9 mouse cellular contexts compared by ENCODE assay signal in genomic region chr6:91139846-91140245, GRCm38 (mm10). TPM values are rescaled to one million over a fixed set of nuclear protein-coding genes. Genes with fewer than 3 reads are reported as not detected.
DNase-seq lines count a peak whose midpoint lies in the region; ATAC-seq lines count a peak whose summit lies in the region.
"Had no signal": no experiment of that assay in that cellular context is flagged by ENCODE, and none has a peak within 500 bp of the region (broad histone marks: within the 10 kb centered on the region; RNA-seq: fewer than 3 reads in every experiment).

No protein-coding gene starts in this region.

- intact Hi-C loops in left cerebral cortex, postnatal 10 days (cut with DNase I) = loop anchor here (5.0 to 10.0 kb wide), 3 partner anchors 78 to 405 kb away; no protein-coding TSS in a partner anchor

- no peaks in the 10 kb centered on the region for H3K4me1 ChIP-seq in midbrain, embryonic 11.5 days (ENCODE audit: control insufficient read depth, insufficient read depth, low read length)
- H3K4me1 ChIP-seq in midbrain, embryonic 15.5 days = no peaks in the 10 kb centered on the region
- 0 out of 2 replicates have a peak, but pooled peaks cover 3% of the 10 kb centered on the region for H3K4me1 ChIP-seq in hindbrain, embryonic 14.5 days (replicated peaks; ENCODE audit: control insufficient read depth, insufficient read depth, low read length)
- H3K4me1 ChIP-seq in stomach, embryonic 15.5 days = no peaks in the 10 kb centered on the region

- H3K4me3 ChIP-seq in midbrain, embryonic 11.5 days (ENCODE audit: low read depth, low read length) = no peak overlapping the region
- H3K4me3 ChIP-seq in midbrain, embryonic 15.5 days = no peak overlapping the region
- H3K4me3 ChIP-seq in hindbrain, embryonic 14.5 days (replicated peaks; ENCODE audit: low read length) = no peak overlapping the region
- no peak overlapping the region for H3K4me3 ChIP-seq in stomach, embryonic 15.5 days (replicated peaks)
- H3K4me3 ChIP-seq: neural tube, embryonic 13.5 days had no signal

- H3K36me3 ChIP-seq in midbrain, embryonic 11.5 days (ENCODE audit: control insufficient read depth, insufficient read depth, low read length) = no peaks in the 10 kb centered on the region
- no peaks in the 10 kb centered on the region for H3K36me3 ChIP-seq in midbrain, embryonic 15.5 days (replicated peaks)
- no peaks in the 10 kb centered on the region for H3K36me3 ChIP-seq in hindbrain, embryonic 14.5 days (replicated peaks; ENCODE audit: control insufficient read depth, insufficient read depth)
- no peaks in the 10 kb centered on the region for H3K36me3 ChIP-seq in stomach, embryonic 15.5 days
- H3K36me3 ChIP-seq: neural tube, embryonic 13.5 days had no signal

- peak; percentile 40; the same call in 1 of the 2 replicates for ATAC-seq in midbrain, embryonic 11.5 days (ENCODE audit: low FRiP score)
- ATAC-seq in midbrain, embryonic 15.5 days (replicated peaks) = no peak
- ATAC-seq in hindbrain, embryonic 14.5 days (ENCODE audit: low FRiP score) = no peak; the same call in 1 of the 2 replicates
- ATAC-seq in megakaryocyte-erythroid progenitor cell, adult 5-6 weeks (replicated peaks; ENCODE audit: low FRiP score, low TSS enrichment, poor library complexity, severe bottlenecking) = peak; percentile 76
- peak; percentile 50; the same call in 1 of the 2 replicates for ATAC-seq in stomach, embryonic 15.5 days (ENCODE audit: insufficient read depth, low FRiP score, low read depth)

- 30% methylated on average over 4 of the region's 4 CpGs for whole genome bisulfite sequencing in midbrain, embryonic 11.5 days
- WGBS in midbrain, embryonic 15.5 days = 31% methylated on average over 4 of the region's 4 CpGs
- WGBS in hindbrain, embryonic 14.5 days = 31% methylated on average over 4 of the region's 4 CpGs
- 26% methylated on average over 4 of the region's 4 CpGs for WGBS in stomach, embryonic 15.5 days

- no peaks in the 10 kb centered on the region for H3K27me3 ChIP-seq in midbrain, embryonic 11.5 days (ENCODE audit: control insufficient read depth, insufficient read depth, low read length)
- H3K27me3 ChIP-seq in midbrain, embryonic 15.5 days (replicated peaks) = no peaks in the 10 kb centered on the region
- no peaks in the 10 kb centered on the region for H3K27me3 ChIP-seq in hindbrain, embryonic 14.5 days (ENCODE audit: control insufficient read depth, insufficient read depth, low read length)
- no peaks in the 10 kb centered on the region for H3K27me3 ChIP-seq in stomach, embryonic 15.5 days (replicated peaks)
- H3K27me3 ChIP-seq: neural tube, embryonic 13.5 days had no signal

- DNase-seq in midbrain, embryonic 11.5 days (ENCODE audit: low spot score, missing footprints) = peak; percentile 96
- DNase-seq in cerebellum, adult 11 months = peak; percentile 61
- DNase-seq in forelimb bud, embryonic 11.5 days (ENCODE audit: low read depth, low spot score) = peak; percentile 78
- DNase-seq in hindbrain, embryonic 14.5 days (ENCODE audit: low spot score) = peak; percentile 84
- DNase-seq in left cerebral cortex, postnatal 10 days (ENCODE audit: extremely low spot score in 1 of 2, low spot score in 2 of 2) = peak; percentile 45 to 80

- H3K9me3 ChIP-seq in midbrain, embryonic 11.5 days (ENCODE audit: control insufficient read depth, low read length) = no peaks in the 10 kb centered on the region
- no peaks in the 10 kb centered on the region for H3K9me3 ChIP-seq in midbrain, embryonic 15.5 days
- no peaks in the 10 kb centered on the region for H3K9me3 ChIP-seq in hindbrain, embryonic 14.5 days (ENCODE audit: control insufficient read depth, low read length)
- no peaks in the 10 kb centered on the region for H3K9me3 ChIP-seq in stomach, embryonic 15.5 days
- H3K9me3 ChIP-seq: neural tube, embryonic 13.5 days had no signal

- H3K27ac ChIP-seq in midbrain, embryonic 11.5 days (ENCODE audit: low read depth, low read length) = no peak overlapping the region
- no peak overlapping the region for H3K27ac ChIP-seq in midbrain, embryonic 15.5 days
- no peak overlapping the region for H3K27ac ChIP-seq in hindbrain, embryonic 14.5 days
- no peak overlapping the region for H3K27ac ChIP-seq in stomach, embryonic 15.5 days
- H3K27ac ChIP-seq: neural tube, embryonic 13.5 days had no signal

- H3K4me2 ChIP-seq in midbrain, embryonic 11.5 days = no peak overlapping the region
- no peak overlapping the region for H3K4me2 ChIP-seq in midbrain, embryonic 15.5 days
- no peak overlapping the region for H3K4me2 ChIP-seq in hindbrain, embryonic 14.5 days (replicated peaks)
- no peak overlapping the region for H3K4me2 ChIP-seq in stomach, embryonic 15.5 days
- H3K4me2 ChIP-seq: neural tube, embryonic 13.5 days had no signal

- no peak overlapping the region for H3K9ac ChIP-seq in midbrain, embryonic 11.5 days (ENCODE audit: low read length)
- no peak overlapping the region for H3K9ac ChIP-seq in midbrain, embryonic 15.5 days
- H3K9ac ChIP-seq in hindbrain, embryonic 14.5 days = no peak overlapping the region
- H3K9ac ChIP-seq in stomach, embryonic 15.5 days = no peak overlapping the region
- H3K9ac ChIP-seq: neural tube, embryonic 13.5 days had no signal

RNA-seq across cellular contexts. Expression of gene Hdac11, which starts 16.6 kb away (rescaled TPM):
- polyA plus RNA-seq in midbrain, embryonic 11.5 days (2014; fragmentation: Nextera tagmentation; extraction: Ambion mirVana) = 12.8 and 13.0 TPM in 2 replicates
- polyA plus RNA-seq in midbrain, embryonic 15.5 days (2015; fragmentation: Nextera tagmentation; extraction: Ambion mirVana) = 46.5 and 49.4 TPM in 2 replicates
- polyA plus RNA-seq in hindbrain, embryonic 14.5 days (2014; fragmentation: Nextera tagmentation; extraction: Ambion mirVana) = 42.7 and 50.1 TPM in 2 replicates
- total RNA-seq in left cerebral cortex, postnatal 10 days (2021) = 100 to 1,000 TPM; 111 to 117 TPM
- 2.1 and 8.1 TPM in 2 replicates for total RNA-seq in megakaryocyte-erythroid progenitor cell, adult 5-6 weeks (2014; fragmentation: Nextera tagmentation)
- total RNA-seq in megakaryocyte-erythroid progenitor cell, adult 5-6 weeks (2017) = 0.99 and 1.0 TPM in 2 replicates
- polyA plus RNA-seq in stomach, embryonic 15.5 days (2015; fragmentation: Nextera tagmentation; extraction: Ambion mirVana) = 9.9 and 12.0 TPM in 2 replicates

RNA-seq across cellular contexts. Expression of gene Nup210, which starts 23.2 kb away (rescaled TPM):
- 13.9 and 15.8 TPM in 2 replicates for polyA plus RNA-seq in midbrain, embryonic 11.5 days (2014; fragmentation: Nextera tagmentation; extraction: Ambion mirVana)
- polyA plus RNA-seq in midbrain, embryonic 15.5 days (2015; fragmentation: Nextera tagmentation; extraction: Ambion mirVana) = 22.0 and 22.5 TPM in 2 replicates
- 23.3 TPM in 2 replicates for polyA plus RNA-seq in hindbrain, embryonic 14.5 days (2014; fragmentation: Nextera tagmentation; extraction: Ambion mirVana)
- 10 to 100 TPM; 35.6 to 36.7 TPM for total RNA-seq in left cerebral cortex, postnatal 10 days (2021)
- total RNA-seq in megakaryocyte-erythroid progenitor cell, adult 5-6 weeks (2014; fragmentation: Nextera tagmentation) = 135 and 191 TPM in 2 replicates
- 76.4 and 185 TPM in 2 replicates for total RNA-seq in megakaryocyte-erythroid progenitor cell, adult 5-6 weeks (2017)
- polyA plus RNA-seq in stomach, embryonic 15.5 days (2015; fragmentation: Nextera tagmentation; extraction: Ambion mirVana) = 14.3 and 16.2 TPM in 2 replicates

Comparison
In these comparisons a context has a peak if more than half of its experiments do, and no peak if none do; other contexts are left out.
1. ATAC-seq: peak in midbrain, embryonic 11.5 days (single experiment), megakaryocyte-erythroid progenitor cell, adult 5-6 weeks (single experiment) and stomach, embryonic 15.5 days (single experiment); none in midbrain, embryonic 15.5 days (single experiment) and hindbrain, embryonic 14.5 days (single experiment).
2. Peak in every context shown above with its lines, with median percentiles within 50 percentile points of each other: DNase-seq.